Mouse (Mus musculus) intestine, embryonic 16.5 days (tissue): ENCODE data around the gene Catsperg1. TPM values are rescaled to one million over a fixed set of nuclear protein-coding genes. Genes with fewer than 3 reads are reported as not detected.

Experiments used
- ATAC-seq: fragments of 200-750 bp; cut with Nextera tagmentation; 2 replicates; pipeline ENCODE4 v1.8.0; 2017; ENCODE audit warnings: moderate TSS enrichment, moderate library complexity
- H3K27ac ChIP-seq: fragments of 300-500 bp; sonication (generic); 2 replicates; pipeline ENCODE4 v1.5.1; 2014; ENCODE audit warnings: mild to moderate bottlenecking, low read length
- H3K27me3 ChIP-seq: fragments of 300-500 bp; sonication (generic); replicated peaks from 2 replicates; pipeline ENCODE4 v1.6.1; 2014; ENCODE audit warnings: low read length, control low read depth, mixed read lengths; ENCODE audit not compliant: control insufficient read depth, insufficient read depth
- H3K36me3 ChIP-seq: fragments of 300-500 bp; sonication (generic); 2 replicates; pipeline ENCODE4 v1.6.1; 2014; ENCODE audit warnings: low read length, control low read depth; ENCODE audit not compliant: control insufficient read depth, insufficient read depth
- H3K4me1 ChIP-seq: fragments of 300-500 bp; sonication (generic); 2 replicates; pipeline ENCODE4 v1.6.1; 2014; ENCODE audit warnings: low read length, control low read depth, mixed read lengths; ENCODE audit not compliant: control insufficient read depth, insufficient read depth
- H3K4me2 ChIP-seq: fragments of 300-500 bp; sonication (generic); 2 replicates; pipeline ENCODE4 v1.6.1; 2014; ENCODE audit warnings: low read depth, low read length, control low read depth
- H3K4me3 ChIP-seq: fragments of 300-500 bp; sonication (generic); 2 replicates; pipeline ENCODE4 v1.5.1; 2014; ENCODE audit warnings: mild to moderate bottlenecking, low read length
- H3K9ac ChIP-seq: fragments of 300-500 bp; sonication (generic); 2 replicates; pipeline ENCODE4 v1.6.1; 2014; ENCODE audit warnings: low read depth, low read length
- H3K9me3 ChIP-seq: fragments of 300-500 bp; sonication (generic); 2 replicates; pipeline ENCODE4 v1.6.1; 2016; ENCODE audit warnings: low read length, control low read depth; ENCODE audit not compliant: control insufficient read depth
- WGBS: fragments of 180-500 bp; shearing (Covaris S2); extraction: QIAGEN DNeasy Blood & Tissue Kit; methylation state at CpG from one replicate; pipeline ENCODE4 v1.1.7; 2014; 5-methylcytosine and 5-hydroxymethylcytosine counted together
- polyA plus RNA-seq: library from polyadenylated mRNA; unstranded; fragments of >200 nt; fragmentation: Nextera tagmentation; extraction: Ambion mirVana; gene quantifications from 2 replicates; pipeline ENCODE4 v1.2.1, GENCODE M21; 2015

Catsperg1 gene
- polyA plus RNA-seq, 1 experiment from 2014 or later = 0.92 TPM

DNA sequence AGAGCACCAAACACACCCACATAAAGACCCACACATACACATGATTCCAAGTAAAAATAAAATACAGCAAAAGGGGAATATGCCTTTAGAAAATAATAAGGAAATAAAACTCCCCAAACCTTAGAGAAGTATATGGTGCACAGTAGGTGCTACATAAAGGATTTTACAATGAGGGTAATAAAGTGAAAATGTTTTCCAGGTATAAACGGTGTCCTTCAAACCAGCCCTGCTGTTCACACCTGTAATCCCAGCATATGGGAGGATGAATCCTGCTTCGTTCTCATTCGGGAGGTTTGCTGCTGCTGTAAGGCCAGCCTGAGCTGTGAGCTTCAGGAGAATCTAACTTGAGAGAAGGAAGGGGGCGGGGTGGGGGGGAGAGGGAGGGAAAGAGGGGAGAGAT is 79.6 kb downstream of the Catsperg1 start:
- Histone ChIP-seq H3K4me2 (peak overlapping the region; percentile 48), H3K9ac (no peak overlapping the region; the same call in 1 of the 2 replicates), H3K4me3 (peak overlapping the region; percentile 26; the same call in 1 of the 2 replicates), H3K27me3 (no peaks in the 10 kb centered on the region), H3K27ac (no peak overlapping the region), H3K9me3 (no peaks in the 10 kb centered on the region), H3K4me1 (peaks cover 3% of the 10 kb centered on the region), H3K36me3 (no peaks in the 10 kb centered on the region)
- WGBS = 5% methylated on average over 4 of the region's 4 CpGs
- ATAC-seq = no peak

Other genes with a start within 250 kb of the Catsperg1 start
- 355 and 362 TPM in 2 replicates for gene Eif3k, start 232.2 kb downstream of the Catsperg1 start, polyA plus RNA-seq
- gene Map4k1, start 232.0 kb downstream of the Catsperg1 start, polyA plus RNA-seq = 6.9 and 7.3 TPM in 2 replicates
- gene Ryr1, start 88.9 kb downstream of the Catsperg1 start, polyA plus RNA-seq = 0.66 and 0.82 TPM in 2 replicates
- 0.43 and 0.59 TPM in 2 replicates for gene Rasgrp4, start 79.2 kb downstream of the Catsperg1 start, polyA plus RNA-seq
- 52.5 and 56.8 TPM in 2 replicates for gene Fam98c, start 57.8 kb downstream of the Catsperg1 start, polyA plus RNA-seq
- gene Ggn, start 43.8 kb downstream of the Catsperg1 start, polyA plus RNA-seq = 0.48 and 0.82 TPM in 2 replicates
- 1.1 and 1.7 TPM in 2 replicates for gene Spred3, start 43.6 kb downstream of the Catsperg1 start, polyA plus RNA-seq
- 228 and 241 TPM in 2 replicates for gene Psmd8, start 33.3 kb downstream of the Catsperg1 start, polyA plus RNA-seq
- 2.5 TPM in 2 replicates for gene Kcnk6, start 18.5 kb upstream of the Catsperg1 start, polyA plus RNA-seq
- 83.1 and 83.7 TPM in 2 replicates for gene Yif1b, start 24.3 kb upstream of the Catsperg1 start, polyA plus RNA-seq
- gene 2200002D01Rik, start 34.4 kb upstream of the Catsperg1 start, polyA plus RNA-seq = 261 and 264 TPM in 2 replicates
- gene Spint2, start 67.9 kb upstream of the Catsperg1 start, polyA plus RNA-seq = 626 and 672 TPM in 2 replicates
- 40.8 and 45.2 TPM in 2 replicates for gene Ppp1r14a, start 75.3 kb upstream of the Catsperg1 start, polyA plus RNA-seq
- 6.2 and 6.8 TPM in 2 replicates for gene Dpf1, start 89.9 kb upstream of the Catsperg1 start, polyA plus RNA-seq